Mouse (Mus musculus) ZHBTc4 (cell line): ENCODE results near the gene Actn1.
"Not testable (repeated sequence)": the region's sequence is repeated elsewhere in the genome, so short reads cannot be mapped to it uniquely, and the experiment has no call there.

Experiments used
- DNase-seq: peaks from one replicate; pipeline ENCODE4 v3.0.0-alpha.2; 2011; ENCODE audit warnings: low read depth, low spot score

Actn1 gene

GRCm38 (mm10) chr12:80260056-80260743 is at the start of gene Actn1:
Actn1 (minus strand) TSS chr12:80260371.
- peak; percentile 99 for DNase-seq

DNA sequence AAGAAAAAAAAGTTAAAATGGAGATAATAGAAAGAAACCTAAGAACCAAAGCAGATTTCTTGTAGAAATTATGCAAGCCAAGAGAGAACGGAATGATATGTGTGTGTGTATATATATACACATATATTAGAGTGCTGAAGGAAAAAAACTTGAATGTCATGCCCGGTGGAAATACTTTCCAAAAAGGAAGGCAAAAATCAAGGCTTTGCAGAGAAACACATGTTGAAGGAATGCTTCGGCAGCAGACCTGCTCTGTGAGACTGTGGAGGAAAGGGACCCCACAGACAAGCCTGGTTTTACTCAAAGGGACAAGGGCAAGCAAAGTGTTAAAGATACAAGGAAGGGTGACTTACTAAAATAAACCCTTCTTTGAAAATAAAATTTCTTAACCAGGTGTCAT is 47.4 kb upstream of the Actn1 start:
- DNase-seq, result no peak

- DNase-seq, result no peak
Measured at GRCm38 (mm10) chr12:80304518-80304917, 44.3 kb upstream of the Actn1 start.

DNA sequence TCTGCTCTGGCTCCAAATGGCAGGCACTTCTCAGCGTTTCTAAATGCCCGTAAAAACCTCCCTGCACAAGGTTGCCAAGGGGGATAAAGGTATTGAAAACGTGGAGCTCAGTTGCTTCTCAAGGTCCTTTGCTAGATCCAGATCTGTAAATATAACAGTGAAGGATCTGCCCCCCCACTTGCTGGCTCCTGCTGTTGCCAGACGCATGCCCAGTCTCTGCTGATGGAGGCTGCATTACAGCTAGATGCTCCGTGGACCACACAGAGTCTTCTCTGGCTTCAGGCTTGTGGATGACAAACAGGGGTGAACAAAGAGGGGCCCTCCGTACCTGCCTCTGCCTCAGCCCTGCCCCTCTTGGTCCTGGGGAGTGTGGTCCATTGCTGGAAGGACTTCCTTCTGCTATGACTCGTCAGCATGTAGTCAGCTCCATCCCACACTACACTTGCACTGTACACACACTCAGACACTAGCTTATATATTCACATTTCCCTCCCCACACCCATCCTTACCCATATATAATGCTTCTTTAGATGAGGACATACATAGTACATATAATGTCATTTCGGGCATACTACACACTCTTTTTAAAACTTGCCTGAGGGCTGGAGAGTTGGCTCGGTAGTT is 40.8 kb upstream of the Actn1 start:
- no peak for DNase-seq

- no peak for DNase-seq
Measured at GRCm38 (mm10) chr12:80298714-80299113, 38.5 kb upstream of the Actn1 start.

- no peak for DNase-seq
Measured at GRCm38 (mm10) chr12:80291895-80292435, 31.8 kb upstream of the Actn1 start.

DNA sequence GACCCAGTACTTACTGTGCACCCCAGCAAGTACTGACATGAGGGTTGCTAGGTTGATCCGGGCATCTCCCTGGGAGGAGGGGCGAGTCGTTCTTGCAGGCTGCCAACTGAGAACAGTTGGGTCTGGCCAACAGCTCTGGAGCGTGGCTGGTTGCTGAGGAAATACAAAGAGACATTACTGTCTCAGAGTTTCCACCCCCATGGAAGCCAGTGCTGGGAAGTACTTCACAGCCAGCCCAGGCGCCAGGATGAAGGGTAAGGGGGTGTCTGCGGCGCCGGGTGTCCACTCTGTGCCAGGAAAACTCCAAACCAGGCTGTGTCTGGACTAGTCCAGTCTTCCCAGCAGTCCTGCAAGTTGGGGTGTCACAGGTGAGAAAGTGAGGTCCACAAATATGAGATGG is 30.8 kb upstream of the Actn1 start:
- no peak for DNase-seq

- DNase-seq, result no peak
Measured at GRCm38 (mm10) chr12:80290483-80290882, 30.3 kb upstream of the Actn1 start.

- DNase-seq, result no peak
Measured at GRCm38 (mm10) chr12:80289722-80290121, 29.6 kb upstream of the Actn1 start.

DNA sequence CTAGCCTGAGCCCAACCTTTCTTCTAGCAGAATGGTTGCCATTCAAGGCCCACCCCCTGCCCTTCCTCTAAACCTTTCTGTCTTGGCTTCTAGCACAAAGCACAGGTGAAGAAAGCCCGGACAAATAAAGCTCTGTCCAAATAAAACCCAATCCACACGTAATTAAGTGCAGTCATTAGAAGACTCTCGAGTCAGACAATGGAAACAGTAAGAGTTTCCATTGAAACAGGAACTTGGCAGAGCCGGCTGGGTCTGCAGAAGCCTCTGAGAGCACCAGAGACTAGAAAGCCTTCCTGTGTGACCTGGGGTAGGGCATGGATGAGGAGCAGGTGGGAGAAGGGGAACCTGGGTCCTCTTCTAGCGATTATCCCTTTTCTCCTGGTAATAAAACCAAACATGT is 25.7 kb upstream of the Actn1 start:
- peak; percentile 75 for DNase-seq

GRCm38 (mm10) chr12:80284251-80284650 is 24.1 kb upstream of the Actn1 start:
- DNase-seq, result peak; percentile 68

DNA sequence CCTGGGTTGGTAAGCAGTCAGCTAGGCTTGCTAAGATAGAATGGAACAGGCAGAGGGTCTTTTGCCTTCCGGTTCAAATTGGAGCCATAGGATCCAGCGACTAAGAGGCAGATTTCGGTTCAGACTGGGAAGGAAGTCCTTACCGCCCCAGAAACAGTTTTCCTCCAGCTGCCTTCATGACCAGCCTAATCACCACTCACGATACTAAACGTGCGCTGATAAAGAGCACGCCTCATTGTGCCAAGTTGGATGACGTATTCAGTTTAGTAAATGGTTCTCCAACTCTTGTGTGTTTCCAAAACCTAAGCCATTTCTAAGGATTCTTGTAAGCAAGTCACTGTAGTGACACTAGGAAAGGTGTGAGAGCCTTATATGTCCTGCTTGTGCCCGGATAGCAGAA is 18.7 kb upstream of the Actn1 start:
- DNase-seq, result no peak

GRCm38 (mm10) chr12:80277428-80277827 is 17.3 kb upstream of the Actn1 start:
- no peak for DNase-seq

DNA sequence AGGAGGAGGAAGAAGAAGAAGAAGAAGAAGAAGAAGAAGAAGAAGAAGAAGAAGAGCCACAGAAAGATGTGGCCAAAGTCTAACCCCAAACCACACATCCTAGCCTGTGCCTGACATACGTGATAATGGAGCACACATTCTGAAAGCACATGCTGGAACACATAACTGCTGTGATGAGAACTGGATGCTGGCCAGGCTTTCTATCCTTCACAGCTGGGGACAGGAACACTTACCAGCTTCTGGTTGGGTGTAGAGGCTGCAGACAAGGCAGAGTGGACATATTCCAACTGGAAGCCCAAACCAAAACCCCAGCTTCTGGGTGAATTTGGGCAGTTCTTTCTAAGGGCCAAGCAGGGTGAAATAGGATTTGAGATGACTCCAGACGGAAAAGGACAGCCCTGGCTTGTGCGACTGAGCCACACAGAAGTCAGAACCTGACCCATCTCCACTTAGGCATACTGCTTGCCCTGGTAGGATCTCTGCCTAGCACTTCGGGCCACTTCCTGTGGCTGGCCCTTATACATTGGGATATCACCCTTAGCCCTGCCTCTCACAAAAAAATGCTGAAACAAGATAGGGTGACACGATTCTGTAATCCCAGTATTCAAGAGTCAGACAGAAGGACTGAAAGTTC is 15.1 kb upstream of the Actn1 start:
- no peak for DNase-seq

GRCm38 (mm10) chr12:80273020-80273686 is 13.0 kb upstream of the Actn1 start:
- peak; percentile 96 for DNase-seq

DNA sequence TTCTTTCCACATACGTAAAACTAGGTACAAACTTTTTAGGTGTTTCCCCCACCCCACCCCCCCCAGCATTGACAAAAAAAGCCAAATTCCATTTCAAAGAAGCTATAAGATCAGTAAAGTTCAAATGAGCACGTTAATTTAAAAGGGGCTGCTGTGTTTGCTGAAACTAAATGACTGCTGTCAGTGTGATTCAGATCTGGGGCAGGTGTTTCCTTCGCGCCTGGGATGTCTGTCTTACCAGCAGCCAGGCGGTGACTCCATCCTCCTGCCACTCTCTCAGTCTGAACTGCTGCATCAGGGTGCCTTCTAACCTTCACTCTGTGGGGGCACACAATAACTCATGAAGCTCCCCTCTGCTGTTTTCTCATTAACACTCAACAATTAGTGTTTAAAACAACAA is 11.6 kb upstream of the Actn1 start:
- peak; percentile 46 for DNase-seq

GRCm38 (mm10) chr12:80270924-80271323 is 10.8 kb upstream of the Actn1 start:
- DNase-seq, result peak; percentile 88

- DNase-seq, result no peak
Measured at GRCm38 (mm10) chr12:80269303-80269702, 9.1 kb upstream of the Actn1 start.

- no peak for DNase-seq
Measured at GRCm38 (mm10) chr12:80267962-80268361, 7.8 kb upstream of the Actn1 start.

DNA sequence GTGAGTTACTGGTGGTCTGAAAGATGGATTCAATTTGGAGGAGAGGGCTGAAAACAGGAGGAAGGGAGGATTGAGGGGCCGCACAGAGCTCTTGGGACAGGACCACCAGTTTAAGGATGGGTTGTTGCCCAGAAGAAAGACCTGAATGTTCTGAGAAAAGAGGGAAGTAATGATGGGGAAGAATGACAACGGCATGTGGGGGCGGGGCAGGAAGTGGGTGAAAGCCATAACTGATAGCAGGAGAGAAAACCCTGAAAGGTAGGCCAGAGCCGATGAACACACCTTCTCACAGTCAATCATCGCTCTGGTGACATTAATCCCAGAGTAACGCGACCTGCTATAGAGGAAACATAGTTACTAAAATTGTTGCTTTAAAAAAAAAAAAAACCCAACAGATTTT is 4.2 kb upstream of the Actn1 start:
- DNase-seq, result not testable (repeated sequence)

DNA sequence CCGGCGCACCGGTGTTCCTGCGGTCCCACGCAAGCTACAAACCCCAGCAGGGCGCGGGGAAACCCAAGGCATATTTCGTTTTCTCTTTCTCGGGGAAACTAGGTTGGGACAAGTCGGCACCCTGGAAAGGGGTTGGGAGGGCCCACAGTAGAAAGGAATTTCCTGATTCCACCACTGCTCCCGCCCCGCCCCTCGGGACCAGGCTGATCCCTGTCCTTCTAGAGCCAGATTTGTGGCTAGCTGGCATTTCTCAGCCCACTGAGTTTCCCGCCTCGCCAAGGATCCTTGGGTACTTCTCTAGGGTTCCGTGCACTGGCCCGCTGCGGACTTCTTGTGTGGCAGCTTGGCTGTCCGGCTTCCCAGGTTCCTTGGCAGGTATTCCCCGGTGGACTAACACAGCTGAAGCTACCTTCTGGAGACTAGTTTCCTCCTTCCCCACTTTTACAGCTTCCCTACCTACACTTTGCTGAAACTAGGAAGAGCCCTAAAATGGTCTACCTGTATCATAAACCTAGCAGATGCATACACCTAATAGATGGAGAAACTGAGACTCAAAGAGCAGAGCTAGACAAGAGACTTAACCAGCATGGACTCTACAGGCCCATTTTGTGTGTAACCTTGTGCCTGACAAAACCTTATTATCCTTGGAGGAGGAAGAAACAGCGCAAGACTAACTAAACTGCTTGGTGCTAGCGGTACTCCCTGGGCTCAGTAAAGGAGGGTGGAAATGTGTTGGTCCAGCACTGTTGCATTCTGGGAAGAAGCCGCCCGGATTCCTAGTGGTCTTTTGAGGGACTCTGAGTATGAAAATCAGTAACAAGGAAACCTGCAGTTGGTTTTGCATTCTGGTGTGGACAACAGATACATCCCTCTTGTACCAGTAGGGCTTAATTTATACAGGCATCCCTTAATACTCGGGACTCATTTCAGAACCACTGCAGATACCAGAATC is 849 bp upstream of the Actn1 start:
- DNase-seq, result peak; percentile 86
